In the genomic region with DNA sequence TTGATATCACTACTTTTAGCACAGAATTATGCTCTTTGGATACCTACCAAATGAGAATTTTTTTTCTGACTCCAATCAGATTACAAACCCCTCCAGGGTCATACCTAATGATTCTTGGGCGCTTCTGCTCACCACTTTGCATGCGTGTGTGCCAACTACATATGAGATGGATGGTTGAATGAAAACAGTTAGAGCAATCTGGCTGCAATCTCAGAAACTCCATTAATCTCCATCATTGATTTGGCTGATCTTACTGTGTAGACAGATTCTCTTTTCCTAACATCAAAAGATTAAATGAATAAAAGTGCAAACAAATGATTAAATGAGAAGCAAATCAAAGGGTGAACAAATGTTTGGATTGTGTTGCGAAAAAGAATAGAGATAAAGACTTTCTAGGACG, we compare ENCODE assay signal across 14 mouse cellular contexts.
"Had no signal": no experiment of that assay in that cellular context is flagged by ENCODE, and none has a peak within 500 bp of the region (broad histone marks: within the 10 kb centered on the region; RNA-seq: fewer than 3 reads in every experiment).

No protein-coding gene starts in this region.

- H3K4me3 ChIP-seq: neural tube, embryonic 15.5 days; stomach, embryonic 15.5 days had no signal

- H3K36me3 ChIP-seq: neural tube, embryonic 15.5 days; stomach, embryonic 15.5 days had no signal

- H3K27me3 ChIP-seq: neural tube, embryonic 15.5 days; stomach, embryonic 15.5 days had no signal

- H3K4me2 ChIP-seq: neural tube, embryonic 15.5 days; stomach, embryonic 15.5 days had no signal

- H3K27ac ChIP-seq: neural tube, embryonic 15.5 days; stomach, embryonic 15.5 days; stomach, postnatal 0 days had no signal

- H3K9me3 ChIP-seq: neural tube, embryonic 15.5 days; stomach, embryonic 15.5 days had no signal

- DNase-seq: right cerebral cortex, adult 18-20 months; right cerebral cortex, postnatal 14 days; right cerebral cortex, postnatal 25 days; right cerebral cortex, postnatal 4 days; spleen, adult 18-20 months; thymus, adult 18-20 months; thymus, adult 2 months; thymus, postnatal 14 days; thymus, postnatal 25 days; thymus, postnatal 36 days; thymus, postnatal 4 days had no signal

- H3K9ac ChIP-seq: neural tube, embryonic 15.5 days; stomach, embryonic 15.5 days had no signal

- H3K4me1 ChIP-seq: neural tube, embryonic 15.5 days; stomach, embryonic 15.5 days had no signal
